Mouse (Mus musculus) intestine, embryonic 14.5 days (tissue): ENCODE measurements around the gene 1600014C23Rik. TPM values are rescaled to one million over a fixed set of nuclear protein-coding genes. Genes with fewer than 3 reads are reported as not detected.

Source experiments
- ATAC-seq: fragments of 200-750 bp; cut with Nextera tagmentation; replicated peaks from 2 replicates; pipeline ENCODE4 v1.8.0; 2017; ENCODE audit warnings: low read depth, moderate number of reproducible peaks, moderate TSS enrichment, moderate library complexity; ENCODE audit not compliant: low FRiP score, low TSS enrichment
- DNase-seq: peaks from one replicate; pipeline ENCODE4 v3.0.0-alpha.2; 2018; ENCODE audit warnings: low spot score
- H3K27ac ChIP-seq: fragments of 300-500 bp; sonication (generic); 2 replicates; pipeline ENCODE4 v1.5.1; 2014; ENCODE audit warnings: low read depth, mild to moderate bottlenecking, control low read depth
- H3K27me3 ChIP-seq: fragments of 300-500 bp; sonication (generic); replicated peaks from 2 replicates; pipeline ENCODE4 v1.6.1; 2014; ENCODE audit warnings: low read length, control low read depth; ENCODE audit not compliant: control insufficient read depth, insufficient read depth
- H3K36me3 ChIP-seq: fragments of 300-500 bp; sonication (generic); 2 replicates; pipeline ENCODE4 v1.6.1; 2014; ENCODE audit warnings: low read length, control low read depth; ENCODE audit not compliant: control insufficient read depth, insufficient read depth
- H3K4me1 ChIP-seq: fragments of 300-500 bp; sonication (generic); replicated peaks from 2 replicates; pipeline ENCODE4 v1.6.1; 2014; ENCODE audit warnings: low read length, control low read depth, mixed read lengths; ENCODE audit not compliant: control insufficient read depth, insufficient read depth
- H3K4me2 ChIP-seq: fragments of 300-500 bp; sonication (generic); 2 replicates; pipeline ENCODE4 v1.6.1; 2014; ENCODE audit warnings: low read length
- H3K4me3 ChIP-seq: fragments of 300-500 bp; sonication (generic); 2 replicates; pipeline ENCODE4 v1.5.1; 2014; ENCODE audit warnings: low read depth, low read length, control low read depth, mixed read lengths
- H3K9ac ChIP-seq: fragments of 300-500 bp; sonication (generic); 2 replicates; pipeline ENCODE4 v1.6.1; 2014; ENCODE audit warnings: mild to moderate bottlenecking, low read length
- H3K9me3 ChIP-seq: fragments of 300-500 bp; sonication (generic); 2 replicates; pipeline ENCODE4 v1.6.1; 2016; ENCODE audit warnings: low read length, control low read depth; ENCODE audit not compliant: control insufficient read depth
- WGBS: fragments of 180-500 bp; shearing (Covaris S2); extraction: QIAGEN DNeasy Blood & Tissue Kit; methylation state at CpG from one replicate; pipeline ENCODE4 v1.1.7; 2014; 5-methylcytosine and 5-hydroxymethylcytosine counted together
- polyA plus RNA-seq: library from polyadenylated mRNA; unstranded; fragments of >200 nt; fragmentation: Nextera tagmentation; extraction: Ambion mirVana; gene quantifications from 2 replicates; pipeline ENCODE4 v1.2.1, GENCODE M21; 2014

Gene 1600014C23Rik
- polyA plus RNA-seq, 1 experiment from 2014 or later: not detected

- Histone ChIP-seq H3K9ac (no peak overlapping the region), H3K4me3 (no peak overlapping the region), H3K36me3 (no peaks in the 10 kb centered on the region), H3K27me3 (no peaks in the 10 kb centered on the region), H3K9me3 (no peaks in the 10 kb centered on the region), H3K4me2 (peak overlapping the region; percentile 36; the same call in 1 of the 2 replicates), H3K4me1 (peaks cover 27% of the 10 kb centered on the region), H3K27ac (peak overlapping the region; percentile 94)
- ATAC-seq (peak; percentile 75), DNase-seq (peak; percentile 75)
- WGBS: 31% methylated on average over 9 of the region's 9 CpGs
Observed at GRCm38 (mm10) chr17:45767536-45768146, 34.0 kb upstream of the 1600014C23Rik start.

GRCm38 (mm10) chr17:45766735-45767535 lies 33.3 kb upstream of the 1600014C23Rik start:
- Histone ChIP-seq H3K4me3 (peak overlapping the region; percentile 13), H3K9me3 (no peaks in the 10 kb centered on the region), H3K4me2 (peak overlapping the region; percentile 36), H3K27me3 (no peaks in the 10 kb centered on the region), H3K4me1 (peaks cover 29% of the 10 kb centered on the region), H3K27ac (peak overlapping the region; percentile 94), H3K9ac (peak overlapping the region; percentile 32; the same call in 1 of the 2 replicates), H3K36me3 (no peaks in the 10 kb centered on the region)
- peak; percentile 94 for DNase-seq
- peak; percentile 98 for ATAC-seq
- 5% methylated on average over 12 of the region's 12 CpGs for WGBS

DNA sequence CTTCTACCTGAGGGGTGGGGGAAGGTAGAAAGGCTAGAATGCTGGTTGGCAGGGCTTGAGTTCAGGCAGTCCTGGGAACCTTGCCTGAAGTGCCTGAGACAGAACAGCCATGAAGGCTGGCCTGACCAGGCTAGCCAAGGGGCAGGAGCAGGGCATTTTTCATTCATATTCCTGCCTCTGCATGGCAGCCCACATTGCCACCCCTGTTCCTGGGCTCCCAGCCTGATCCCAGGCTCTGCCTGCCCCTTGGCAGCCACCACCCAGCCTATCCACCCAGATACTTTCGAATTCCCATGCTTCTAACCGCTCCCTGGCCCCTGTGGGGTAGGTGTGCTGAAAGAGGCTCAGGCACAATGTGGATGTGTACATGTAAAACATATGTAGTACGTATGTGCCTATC lies 32.3 kb upstream of the 1600014C23Rik start:
- DNase-seq (no peak), ATAC-seq (no peak)
- WGBS: 85% methylated on average over 3 of the region's 3 CpGs
- H3K4me1 ChIP-seq: peaks cover 38% of the 10 kb centered on the region
- no peak overlapping the region for H3K9ac ChIP-seq
- H3K4me3 ChIP-seq: no peak overlapping the region
- no peaks in the 10 kb centered on the region for H3K36me3 ChIP-seq
- no peaks in the 10 kb centered on the region for H3K27me3 ChIP-seq
- H3K9me3 ChIP-seq: no peaks in the 10 kb centered on the region
- peak overlapping the region; percentile 94 for H3K27ac ChIP-seq
- no peak overlapping the region for H3K4me2 ChIP-seq

- Histone ChIP-seq H3K4me2 (no peak overlapping the region), H3K27ac (no peak overlapping the region), H3K4me3 (no peak overlapping the region), H3K27me3 (no peaks in the 10 kb centered on the region), H3K36me3 (no peaks in the 10 kb centered on the region), H3K9ac (no peak overlapping the region), H3K9me3 (no peaks in the 10 kb centered on the region), H3K4me1 (peaks cover 35% of the 10 kb centered on the region)
- no peak for DNase-seq
- WGBS: 81% methylated on average over 8 of the region's 8 CpGs
- ATAC-seq: no peak
Observed at GRCm38 (mm10) chr17:45763188-45763587, 29.5 kb upstream of the 1600014C23Rik start.

GRCm38 (mm10) chr17:45761902-45762301 lies 28.3 kb upstream of the 1600014C23Rik start:
- H3K4me2 ChIP-seq: no peak overlapping the region
- H3K9me3 ChIP-seq: no peaks in the 10 kb centered on the region
- H3K4me3 ChIP-seq: no peak overlapping the region
- no peaks in the 10 kb centered on the region for H3K27me3 ChIP-seq
- H3K4me1 ChIP-seq: peaks cover 22% of the 10 kb centered on the region
- DNase-seq (no peak), ATAC-seq (no peak)
- H3K36me3 ChIP-seq: no peaks in the 10 kb centered on the region
- no peak overlapping the region for H3K9ac ChIP-seq
- no peak overlapping the region for H3K27ac ChIP-seq
- WGBS: 28% methylated on average over 3 of the region's 3 CpGs

- H3K36me3 ChIP-seq: no peaks in the 10 kb centered on the region
- no peak overlapping the region for H3K9ac ChIP-seq
- H3K4me1 ChIP-seq: peaks cover 14% of the 10 kb centered on the region
- 69% methylated on average over 10 of the region's 10 CpGs for WGBS
- no peak overlapping the region for H3K4me3 ChIP-seq
- H3K9me3 ChIP-seq: no peaks in the 10 kb centered on the region
- no peaks in the 10 kb centered on the region for H3K27me3 ChIP-seq
- H3K4me2 ChIP-seq: no peak overlapping the region
- DNase-seq (no peak), ATAC-seq (no peak)
- no peak overlapping the region for H3K27ac ChIP-seq
Observed at GRCm38 (mm10) chr17:45760965-45761645, 27.5 kb upstream of the 1600014C23Rik start.

DNA sequence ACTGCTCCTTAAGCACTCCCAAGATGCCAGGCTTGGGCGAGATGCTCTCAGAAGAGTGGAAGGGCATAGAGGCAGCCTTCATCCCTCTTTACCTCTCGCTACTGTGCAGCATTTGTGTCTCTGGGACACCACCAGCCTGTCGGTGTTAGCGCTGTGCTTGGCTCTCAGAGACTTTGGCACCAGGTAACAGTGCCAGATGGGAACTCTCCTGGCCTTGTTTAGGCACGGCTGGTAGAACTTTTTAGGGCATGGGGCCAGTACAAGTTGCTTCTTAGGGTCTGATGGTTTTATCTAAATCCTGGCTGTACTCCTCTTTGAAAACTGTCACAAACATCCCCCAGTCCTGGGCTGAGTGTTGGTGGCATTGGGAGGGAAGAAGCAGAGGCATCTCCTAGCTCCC lies 26.1 kb upstream of the 1600014C23Rik start:
- ATAC-seq (no peak), DNase-seq (no peak)
- Histone ChIP-seq H3K4me3 (no peak overlapping the region), H3K27me3 (no peaks in the 10 kb centered on the region), H3K27ac (no peak overlapping the region), H3K9ac (no peak overlapping the region), H3K4me1 (peaks cover 11% of the 10 kb centered on the region; the same call in 1 of the 2 replicates), H3K36me3 (no peaks in the 10 kb centered on the region), H3K9me3 (no peaks in the 10 kb centered on the region), H3K4me2 (no peak overlapping the region)
- 88% methylated on average over 5 of the region's 5 CpGs for WGBS

GRCm38 (mm10) chr17:45758808-45759207 lies 25.2 kb upstream of the 1600014C23Rik start:
- H3K4me3 ChIP-seq: no peak overlapping the region
- no peak overlapping the region for H3K4me2 ChIP-seq
- ATAC-seq (no peak), DNase-seq (no peak)
- H3K27me3 ChIP-seq: no peaks in the 10 kb centered on the region
- no peak overlapping the region for H3K27ac ChIP-seq
- H3K9ac ChIP-seq: no peak overlapping the region
- WGBS: 74% methylated on average over 7 of the region's 7 CpGs
- no peaks in the 10 kb centered on the region for H3K36me3 ChIP-seq
- peaks cover 11% of the 10 kb centered on the region; the same call in 1 of the 2 replicates for H3K4me1 ChIP-seq
- H3K9me3 ChIP-seq: no peaks in the 10 kb centered on the region
